Mouse (Mus musculus) erythroid progenitor cell, adult 5-6 weeks (primary cell): ENCODE results near the gene Olfr418. TPM values are rescaled to one million over a fixed set of nuclear protein-coding genes. Genes with fewer than 3 reads are reported as not detected.
"Not testable (repeated sequence)": the region's sequence is repeated elsewhere in the genome, so short reads cannot be mapped to it uniquely, and the experiment has no call there.

ENCODE experiments used
- ATAC-seq: replicated peaks from 2 replicates; pipeline ENCODE4 v1.8.0; 2016; ENCODE audit warnings: moderate number of reproducible peaks, mild to moderate bottlenecking, moderate TSS enrichment, inconsistent platforms; ENCODE audit not compliant: poor library complexity, low FRiP score, severe bottlenecking
- total RNA-seq, 2 experiments: library from RNA; stranded (forward) in 1 of 2; stranded (reverse) in 1 of 2; fragments of 150-400 nt in 1 of 2; fragments of 186-747, 209-891 nt in 1 of 2; gene quantifications; 2 replicates each; pipeline versions ENCODE4 v1.2.3 to v1.2.4; 2015 to 2017; ENCODE audit warnings: low replicate concordance in 2 of 2

Gene Olfr418
- total RNA-seq (2015; ENCODE audit: low replicate concordance): not detected in 2 replicates
- total RNA-seq (2017; ENCODE audit: low replicate concordance): not detected in 2 replicates

GRCm38 (mm10) chr1:173265701-173266100 is at the start of gene Olfr418:
Olfr418 (plus strand) TSS chr1:173266001.
- no peak for ATAC-seq

- ATAC-seq: no peak
Observed at GRCm38 (mm10) chr1:173216481-173216880, 49.3 kb upstream of the Olfr418 start.

- no peak for ATAC-seq
Observed at GRCm38 (mm10) chr1:173227081-173227480, 38.7 kb upstream of the Olfr418 start, which contains the start of gene Fcer1a. Fcer1a (minus strand) TSS chr1:173227214.

- ATAC-seq: not testable (repeated sequence)
Observed at GRCm38 (mm10) chr1:173237004-173237403, 28.8 kb upstream of the Olfr418 start.

- no peak for ATAC-seq
Observed at GRCm38 (mm10) chr1:173249888-173250287, 15.9 kb upstream of the Olfr418 start.

GRCm38 (mm10) chr1:173277677-173278076 is 11.9 kb downstream of the Olfr418 start, which contains the start of gene Mptx2:
Mptx2 (minus strand) TSS chr1:173277777.
- ATAC-seq: no peak

GRCm38 (mm10) chr1:173302795-173303194 is 37.0 kb downstream of the Olfr418 start:
- not testable (repeated sequence) for ATAC-seq

- ATAC-seq: not testable (repeated sequence)
Observed at GRCm38 (mm10) chr1:173313535-173314050, 47.8 kb downstream of the Olfr418 start.

GRCm38 (mm10) chr1:173315725-173316124 is 49.9 kb downstream of the Olfr418 start:
- no peak for ATAC-seq

- ATAC-seq: 0 out of 2 replicates have a peak, but pooled peaks have one; percentile 45
Observed at GRCm38 (mm10) chr1:173317925-173318477, 52.2 kb downstream of the Olfr418 start.

GRCm38 (mm10) chr1:173321593-173322248 is 55.9 kb downstream of the Olfr418 start:
- 0 out of 2 replicates have a peak, but pooled peaks have one; percentile 28 for ATAC-seq

GRCm38 (mm10) chr1:173322249-173322627 is 56.4 kb downstream of the Olfr418 start:
- no peak for ATAC-seq

Other genes starting within 250 kb of the Olfr418 start
- not detected in 2 replicates for gene Olfr1408, start 128.6 kb upstream of the Olfr418 start, total RNA-seq (2015; ENCODE audit: low replicate concordance)
- gene Olfr1408, start 128.6 kb upstream of the Olfr418 start, total RNA-seq (2017; ENCODE audit: low replicate concordance): not detected in 2 replicates
- not detected in 2 replicates for gene Olfr1406, start 75.4 kb upstream of the Olfr418 start, total RNA-seq (2015; ENCODE audit: low replicate concordance)
- gene Olfr1406, start 75.4 kb upstream of the Olfr418 start, total RNA-seq (2017; ENCODE audit: low replicate concordance): not detected in 2 replicates
- gene Olfr218, start 68.2 kb upstream of the Olfr418 start, total RNA-seq (2015; ENCODE audit: low replicate concordance): not detected in 2 replicates
- not detected in 2 replicates for gene Olfr218, start 68.2 kb upstream of the Olfr418 start, total RNA-seq (2017; ENCODE audit: low replicate concordance)
- not detected in 2 replicates for gene Olfr1404, start 53.6 kb upstream of the Olfr418 start, total RNA-seq (2015; ENCODE audit: low replicate concordance)
- gene Olfr1404, start 53.6 kb upstream of the Olfr418 start, total RNA-seq (2017; ENCODE audit: low replicate concordance): not detected in 2 replicates
- 13.0 TPM in 2 replicates for gene Fcer1a, start 38.8 kb upstream of the Olfr418 start, total RNA-seq (2015; ENCODE audit: low replicate concordance)
- 5.7 and 9.0 TPM in 2 replicates for gene Fcer1a, start 38.8 kb upstream of the Olfr418 start, total RNA-seq (2017; ENCODE audit: low replicate concordance)
- gene Mptx2, start 11.8 kb downstream of the Olfr418 start, total RNA-seq (2015; ENCODE audit: low replicate concordance): not detected in 2 replicates
- not detected in 2 replicates for gene Mptx2, start 11.8 kb downstream of the Olfr418 start, total RNA-seq (2017; ENCODE audit: low replicate concordance)
- gene Ackr1, start 67.7 kb downstream of the Olfr418 start, total RNA-seq (2015; ENCODE audit: low replicate concordance): 223 and 265 TPM in 2 replicates
- 67.0 and 67.1 TPM in 2 replicates for gene Ackr1, start 67.7 kb downstream of the Olfr418 start, total RNA-seq (2017; ENCODE audit: low replicate concordance)
- 101 and 132 TPM in 2 replicates for gene Aim2, start 84.9 kb downstream of the Olfr418 start, total RNA-seq (2015; ENCODE audit: low replicate concordance)
- 121 and 141 TPM in 2 replicates for gene Aim2, start 84.9 kb downstream of the Olfr418 start, total RNA-seq (2017; ENCODE audit: low replicate concordance)
- not detected in 2 replicates for gene Cadm3, start 101.7 kb downstream of the Olfr418 start, total RNA-seq (2015; ENCODE audit: low replicate concordance)
- gene Cadm3, start 101.7 kb downstream of the Olfr418 start, total RNA-seq (2017; ENCODE audit: low replicate concordance): 7.8 TPM in 2 replicates
- 2.5 and 10.5 TPM in 2 replicates for gene Ifi206, start 225.0 kb downstream of the Olfr418 start, total RNA-seq (2015; ENCODE audit: low replicate concordance)
- 0.08 and 1.0 TPM in 2 replicates for gene Ifi206, start 225.0 kb downstream of the Olfr418 start, total RNA-seq (2017; ENCODE audit: low replicate concordance)